Mouse (Mus musculus) c-Kit-positive CD71-negative TER-119-negative erythroid progenitor cells, embryonic 14.5 days (primary cell): Measurements from ENCODE around the gene Ece1.
A peak's percentile ranks its signal among the peaks of the same experiment; 100 is the strongest.

Experiments used
- DNase-seq: peaks from one replicate; pipeline ENCODE4 v3.0.0-alpha.2; 2013; ENCODE audit warnings: low read depth

Gene Ece1

DNA sequence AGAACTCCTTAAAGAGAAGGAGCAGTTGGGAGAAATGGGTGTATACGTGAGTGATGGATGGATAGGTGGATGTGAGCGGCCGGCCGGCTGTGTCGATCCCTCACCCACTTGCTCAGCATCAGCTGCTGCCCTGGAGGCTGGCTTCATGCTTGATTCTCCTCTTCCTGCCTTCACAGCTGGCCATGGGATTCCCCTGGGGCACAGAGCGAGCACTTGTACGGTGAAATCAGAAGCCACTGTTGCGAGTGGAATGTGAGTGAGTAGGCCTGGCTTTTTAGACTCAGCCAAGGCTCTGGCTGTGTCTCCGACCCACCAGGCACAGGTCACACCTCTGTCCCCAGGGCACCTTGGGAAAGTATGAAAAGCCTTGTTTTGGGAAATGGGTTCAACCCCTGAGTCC is 20.6 kb downstream of the Ece1 start:
- no peak for DNase-seq

DNA sequence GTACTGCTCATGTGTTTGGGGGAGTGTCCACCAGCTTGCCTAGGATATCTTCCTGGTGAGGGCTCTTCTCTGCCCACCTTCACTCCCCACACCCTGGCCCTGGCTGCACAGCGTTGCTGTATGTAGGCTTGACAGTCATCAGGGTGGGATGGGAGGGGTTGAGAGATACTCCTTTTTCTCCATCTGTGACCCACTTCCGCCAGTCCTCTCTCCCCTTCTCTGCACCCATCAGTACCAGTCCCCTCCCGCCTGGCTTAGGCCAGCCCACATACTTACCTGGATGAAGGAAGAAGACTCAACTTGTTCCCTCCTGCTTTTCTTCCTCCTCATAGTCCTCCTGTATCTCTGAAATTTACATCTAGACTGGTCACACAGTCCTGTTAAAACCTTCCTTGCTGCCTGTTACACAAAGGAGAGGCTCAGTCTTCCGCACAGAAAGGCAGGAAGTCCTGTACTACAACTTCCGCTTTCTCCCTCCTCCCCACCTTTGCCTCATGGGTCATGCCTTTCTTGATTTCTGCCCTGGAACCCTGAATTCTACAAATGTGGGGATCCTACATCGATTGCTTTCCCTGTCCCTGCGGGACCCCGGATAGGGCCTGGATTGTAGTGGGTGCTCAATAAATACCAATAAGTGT is 21.6 kb downstream of the Ece1 start:
- DNase-seq: no peak

- no peak for DNase-seq
These were observed 25.4 kb downstream of the Ece1 start for GRCm38 (mm10) chr4:137887337-137887992.

DNA sequence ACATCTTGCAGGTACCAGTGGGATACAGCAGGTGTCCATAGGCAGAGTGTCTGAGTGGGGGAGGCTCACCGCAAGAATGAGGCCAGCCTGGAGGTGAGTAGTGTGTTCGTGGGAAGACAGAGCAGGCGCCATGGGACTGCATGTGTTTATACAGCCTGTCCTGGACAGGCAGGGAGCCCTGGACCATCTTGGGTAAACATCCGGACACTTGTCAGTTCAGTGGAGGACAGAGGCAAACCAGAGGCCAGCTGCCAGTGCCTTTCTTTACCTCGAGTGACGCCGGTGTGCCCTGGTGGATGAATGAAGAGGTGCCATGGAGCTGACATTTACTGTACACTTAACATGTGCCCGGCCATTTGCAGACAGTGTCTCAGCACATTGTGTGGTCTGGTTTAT is 26.0 kb downstream of the Ece1 start:
- DNase-seq: no peak

- no peak for DNase-seq
These were observed 28.6 kb downstream of the Ece1 start for GRCm38 (mm10) chr4:137890596-137890995.

GRCm38 (mm10) chr4:137891553-137892145 is 29.6 kb downstream of the Ece1 start:
- no peak for DNase-seq

DNA sequence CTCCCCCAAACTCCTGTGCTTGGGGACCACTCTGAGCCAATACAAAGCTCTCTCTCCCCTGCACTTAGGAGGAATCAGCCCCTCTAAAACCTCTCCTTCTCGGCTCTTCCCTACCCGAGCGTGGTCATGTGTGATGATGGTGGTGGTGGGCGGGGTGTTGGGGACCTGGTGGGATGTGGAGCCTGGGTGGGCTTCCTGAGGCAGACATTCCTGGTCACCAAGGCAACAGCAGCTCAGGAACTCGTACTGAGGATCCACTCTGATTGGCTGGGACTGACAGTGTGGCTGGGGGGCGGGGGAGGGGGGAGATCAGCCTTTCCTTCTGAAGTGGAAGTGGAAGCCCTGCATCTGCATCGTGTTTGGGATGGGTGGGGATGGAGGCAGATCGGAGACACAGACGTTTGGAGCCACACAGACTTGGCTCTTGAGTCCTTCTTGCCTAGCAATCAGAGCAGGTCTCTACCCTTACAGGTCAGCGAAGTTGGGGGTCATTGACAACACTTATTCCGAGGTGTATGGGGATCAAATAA is 30.7 kb downstream of the Ece1 start:
- no peak for DNase-seq

DNA sequence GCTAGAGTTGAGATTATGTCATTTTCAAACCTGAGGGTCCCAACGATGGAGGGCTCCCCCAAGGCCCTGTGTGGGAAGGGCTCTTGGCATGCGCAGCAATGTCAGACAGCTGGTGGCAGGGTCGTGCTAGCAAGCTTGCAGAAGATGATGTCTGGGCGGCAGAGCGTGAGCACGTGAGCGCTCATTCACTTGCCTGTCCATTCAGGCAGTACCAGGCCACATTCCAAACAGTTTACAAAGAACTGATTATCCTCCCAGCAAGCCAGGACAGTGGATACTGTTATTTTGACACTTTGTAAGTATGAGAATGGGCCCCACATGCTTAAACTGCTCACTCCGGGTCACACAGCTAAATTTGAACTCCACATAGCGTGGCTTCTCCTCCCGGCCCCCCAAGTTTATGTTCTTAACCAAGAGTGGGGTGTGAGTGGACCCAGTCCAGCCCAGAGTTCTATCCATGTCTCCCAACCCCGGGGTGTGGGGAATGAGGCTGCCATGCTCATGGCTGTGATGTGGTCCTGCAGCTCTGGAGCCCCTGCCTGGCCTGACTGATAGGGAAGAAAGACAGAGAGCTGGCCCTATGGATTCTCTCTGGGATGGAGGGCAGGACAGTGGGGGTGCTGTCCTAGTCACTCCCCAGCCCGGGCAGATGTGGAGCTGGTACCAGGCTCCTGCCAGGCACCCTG is 34.7 kb downstream of the Ece1 start:
- DNase-seq: no peak

- no peak for DNase-seq
These were observed 35.2 kb downstream of the Ece1 start for GRCm38 (mm10) chr4:137897298-137897612.

DNA sequence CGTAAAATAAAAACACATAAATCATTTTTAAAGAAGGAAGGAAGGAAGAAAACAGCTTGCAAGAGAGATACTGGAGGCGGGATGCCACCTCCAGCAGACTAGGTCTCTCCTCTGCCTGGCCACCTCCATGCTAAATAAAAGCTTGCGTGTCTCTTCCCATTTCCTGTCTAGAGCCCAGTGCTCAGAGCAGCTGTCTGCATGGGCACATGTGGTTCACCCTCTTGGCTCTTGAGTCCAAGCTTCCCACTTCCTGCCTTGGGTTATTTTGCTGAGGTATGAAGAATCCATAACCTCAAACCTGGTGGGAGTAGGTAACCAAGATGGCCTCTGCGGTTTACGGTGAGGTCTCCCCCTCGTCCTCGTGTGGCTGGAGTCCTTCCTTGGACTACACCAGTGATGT is 36.5 kb downstream of the Ece1 start:
- no peak for DNase-seq

- no peak for DNase-seq
These were observed 40.2 kb downstream of the Ece1 start for GRCm38 (mm10) chr4:137902268-137902667.

DNA sequence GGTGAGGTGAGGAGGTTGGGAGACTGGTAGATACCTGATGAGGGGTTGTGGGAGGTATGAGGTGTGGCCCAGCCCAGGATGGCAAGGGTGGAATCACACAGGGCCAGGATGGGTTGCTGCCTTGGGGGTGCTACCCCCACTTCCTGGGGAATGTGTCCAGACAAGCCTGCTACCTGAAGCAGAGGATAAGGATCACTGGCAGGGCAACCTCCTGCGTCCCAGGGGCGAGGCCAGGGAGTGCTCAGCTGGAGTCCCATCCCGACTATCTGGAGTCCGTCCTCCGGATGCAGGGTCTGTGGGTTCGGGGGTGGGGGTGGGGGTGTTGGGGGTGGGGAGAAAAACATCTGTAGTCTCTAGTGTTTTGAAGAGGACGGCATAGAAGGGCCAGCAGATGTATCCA is 40.8 kb downstream of the Ece1 start:
- no peak for DNase-seq

DNA sequence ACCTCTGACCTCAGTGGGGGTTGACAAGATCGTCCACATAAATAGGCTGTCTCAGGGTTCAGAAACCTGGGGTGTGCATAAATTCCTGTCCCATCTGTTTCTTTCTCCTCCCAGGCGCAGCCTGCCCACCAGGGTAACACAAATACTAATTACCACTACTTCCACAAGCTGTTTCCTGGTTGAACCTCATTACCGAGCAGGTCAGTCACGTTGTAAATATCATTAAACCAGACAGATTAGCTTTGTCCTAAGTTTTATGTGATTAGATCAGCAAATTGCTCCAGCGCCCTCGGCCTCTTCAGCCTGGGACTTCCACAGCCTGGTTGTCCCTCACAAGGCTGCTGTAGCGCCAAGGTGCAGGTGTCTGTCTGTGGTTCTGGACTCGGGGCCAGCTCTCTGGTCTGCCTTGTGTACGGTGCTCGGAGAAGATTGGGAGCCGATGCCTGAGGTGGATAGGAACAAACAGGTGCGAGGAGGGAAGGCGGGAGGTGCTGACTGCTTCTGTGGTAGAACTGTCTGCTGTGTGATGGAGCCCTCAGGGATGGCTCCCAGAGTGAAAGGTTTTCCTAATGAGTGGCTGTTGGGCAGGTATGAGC is 43.0 kb downstream of the Ece1 start:
- no peak for DNase-seq

- no peak for DNase-seq
These were observed 45.9 kb downstream of the Ece1 start for GRCm38 (mm10) chr4:137907979-137908378.

DNA sequence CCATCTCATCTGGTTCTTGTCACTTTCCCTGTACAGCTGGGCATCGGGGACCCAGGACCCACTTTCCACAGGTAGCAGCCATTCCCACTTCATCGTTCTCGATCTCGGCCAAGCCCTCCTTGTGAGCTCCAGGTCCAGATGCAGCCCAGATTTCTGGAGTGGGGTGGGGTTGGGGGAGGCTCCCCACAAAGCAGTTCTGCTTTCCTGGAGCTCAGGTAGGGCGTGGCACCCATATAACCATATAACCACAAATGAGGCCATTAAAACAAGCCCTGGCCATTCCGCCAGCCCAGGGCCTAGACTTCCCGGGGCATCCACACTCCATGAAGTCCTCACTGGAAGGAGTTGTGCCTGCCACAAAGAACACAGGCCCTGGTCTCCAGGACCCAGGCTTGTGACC is 46.5 kb downstream of the Ece1 start:
- DNase-seq: no peak

DNA sequence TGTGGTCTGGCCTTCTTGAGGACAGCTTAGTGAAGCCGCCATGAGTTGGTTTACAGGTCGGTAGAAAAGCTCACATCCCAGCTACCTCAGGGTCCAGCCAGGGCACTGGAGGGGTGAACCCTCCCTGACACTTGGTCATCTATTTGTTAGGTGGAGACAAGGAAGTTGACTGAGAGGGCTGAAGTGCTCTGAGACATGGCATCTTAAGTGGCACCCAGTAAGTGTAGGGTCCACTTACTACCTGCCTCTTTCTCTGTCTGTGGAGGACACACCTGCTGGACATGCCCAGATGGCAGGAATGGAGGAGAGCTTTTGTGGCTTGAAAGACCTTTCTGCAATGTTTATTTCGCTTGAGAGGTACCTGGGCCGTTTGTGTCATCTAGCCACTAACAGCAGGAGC is 46.9 kb downstream of the Ece1 start:
- no peak for DNase-seq

DNA sequence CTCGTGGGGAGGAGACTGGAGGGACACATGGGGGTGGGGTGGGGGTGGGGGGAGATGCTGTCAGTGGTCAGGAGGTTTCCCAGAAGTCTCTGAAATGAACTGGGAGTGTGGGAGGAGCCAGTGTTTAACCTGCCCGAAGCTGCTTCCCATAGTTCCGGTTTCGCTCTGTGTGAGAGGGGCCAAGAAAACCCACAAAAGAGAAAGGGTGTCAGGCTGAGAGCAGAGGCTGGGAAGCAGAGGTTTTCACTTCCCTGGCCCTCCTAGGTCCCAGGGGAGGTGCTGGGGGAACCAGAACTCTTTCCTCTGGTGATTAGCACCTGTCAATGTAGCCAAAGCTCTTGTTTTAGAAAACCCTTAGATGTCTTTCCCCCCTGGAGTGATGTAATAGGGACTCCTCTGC is 47.4 kb downstream of the Ece1 start:
- DNase-seq: peak; percentile 43

- DNase-seq: no peak
These were observed 48.5 kb downstream of the Ece1 start for GRCm38 (mm10) chr4:137910382-137911009.

DNA sequence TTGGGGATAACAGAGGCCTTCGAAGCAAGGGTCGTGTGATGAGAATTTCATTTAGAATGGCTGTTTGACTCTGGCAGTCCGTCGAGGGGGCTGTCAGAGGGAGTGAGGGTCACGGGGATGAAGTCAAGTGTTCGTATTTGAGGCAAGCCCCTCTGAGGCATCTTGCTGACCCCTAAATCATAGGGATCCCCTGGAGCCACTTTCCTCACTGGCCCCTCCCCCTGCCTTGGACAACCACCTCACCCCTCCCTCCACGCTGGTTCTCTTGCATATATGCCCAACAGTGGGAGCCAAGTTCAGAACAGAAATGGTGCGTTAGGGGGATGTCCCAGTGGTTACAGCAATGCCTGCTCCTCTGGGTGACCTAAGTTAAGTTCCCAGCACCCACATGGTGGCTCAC is 49.6 kb downstream of the Ece1 start:
- DNase-seq: no peak

GRCm38 (mm10) chr4:137912768-137913305 is 50.8 kb downstream of the Ece1 start:
- no peak for DNase-seq

DNA sequence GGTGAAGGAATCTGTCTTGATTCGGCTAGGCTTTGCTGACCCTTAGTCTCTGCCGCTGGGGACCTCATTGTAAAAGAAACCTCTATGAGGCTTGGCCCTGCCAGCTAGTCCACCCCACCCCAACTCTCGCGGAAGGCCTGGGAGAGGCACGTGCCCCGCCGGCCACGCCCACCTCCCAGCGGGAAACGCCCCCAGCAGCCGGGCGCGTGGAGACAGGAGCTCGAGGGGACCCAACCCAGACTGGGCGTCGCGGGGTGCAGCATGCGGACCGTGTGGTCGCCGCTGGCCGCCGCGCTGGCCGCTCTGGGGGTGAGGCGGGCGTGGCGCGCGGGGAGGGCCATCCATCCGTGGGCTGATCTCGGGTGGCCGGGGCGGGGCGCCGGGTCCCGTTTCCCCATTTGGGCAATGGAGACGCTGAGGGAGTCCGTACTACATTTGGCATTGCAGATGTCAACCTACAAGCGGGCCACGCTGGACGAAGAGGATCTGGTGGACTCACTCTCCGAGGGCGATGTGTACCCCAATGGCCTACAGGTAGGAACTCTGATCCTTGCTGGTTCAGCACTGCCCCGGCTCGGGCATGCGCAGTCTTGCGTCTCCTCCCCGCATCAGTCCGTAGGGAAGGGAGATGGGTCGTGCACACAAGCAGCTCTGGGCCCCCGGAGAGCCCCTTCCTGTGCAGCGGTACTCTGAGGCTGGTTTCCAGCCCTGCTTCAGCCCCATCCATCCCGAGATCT is 51.5 kb downstream of the Ece1 start:
- DNase-seq: peak; percentile 46
